Mouse (Mus musculus) cerebellum, adult 11-12 months (tissue): ENCODE measurements at regions not wholly inside any gene's neighbourhood (a gene's known extent, or its start where the extent isn't known, plus 50 kb on each side); places are given as distances from the start of the nearest gene placed in this dataset.

Source experiments
- DNase-seq: peaks from one replicate; pipeline ENCODE4 v3.0.0; 2022

GRCm38 (mm10) chr12:9091951-9092350, 62.2 kb downstream of the Ttc32 start:
- no peak for DNase-seq

- DNase-seq, result no peak
These were observed 65.3 kb downstream of the Ttc32 start for GRCm38 (mm10) chr12:9095061-9095460.

GRCm38 (mm10) chr12:9106416-9106815, 76.6 kb downstream of the Ttc32 start:
- no peak for DNase-seq

- no peak for DNase-seq
These were observed 80.0 kb downstream of the Ttc32 start for GRCm38 (mm10) chr12:9109806-9110205.

- DNase-seq, result no peak
These were observed 82.4 kb downstream of the Ttc32 start for GRCm38 (mm10) chr12:9112161-9112674.

GRCm38 (mm10) chr12:9113652-9114051, 83.9 kb downstream of the Ttc32 start:
- DNase-seq, result peak; percentile 57

- no peak for DNase-seq
These were observed 84.3 kb downstream of the Ttc32 start for GRCm38 (mm10) chr12:9114061-9114460.

- no peak for DNase-seq
These were observed 88.8 kb downstream of the Ttc32 start for GRCm38 (mm10) chr12:9118576-9118975.

- DNase-seq, result no peak
These were observed 98.2 kb downstream of the Ttc32 start for GRCm38 (mm10) chr12:9127931-9128550.

GRCm38 (mm10) chr12:9128581-9129275, 98.9 kb downstream of the Ttc32 start:
- DNase-seq, result no peak

- DNase-seq, result peak; percentile 13
These were observed 102.8 kb downstream of the Ttc32 start for GRCm38 (mm10) chr12:9132621-9133020.

- DNase-seq, result peak; percentile 85
These were observed 104.4 kb downstream of the Ttc32 start for GRCm38 (mm10) chr12:9133890-9134870.

- DNase-seq, result no peak
These were observed 121.2 kb downstream of the Ttc32 start for GRCm38 (mm10) chr12:9151001-9151400.

- no peak for DNase-seq
These were observed 121.6 kb downstream of the Ttc32 start for GRCm38 (mm10) chr12:9151426-9151825.

- DNase-seq, result no peak
These were observed 124.7 kb downstream of the Ttc32 start for GRCm38 (mm10) chr12:9154491-9154890.

- no peak for DNase-seq
These were observed 127.0 kb downstream of the Ttc32 start for GRCm38 (mm10) chr12:9156794-9157193.

GRCm38 (mm10) chr12:9158751-9159150, 129.0 kb downstream of the Ttc32 start:
- no peak for DNase-seq

- no peak for DNase-seq
These were observed 135.7 kb downstream of the Ttc32 start for GRCm38 (mm10) chr12:9165367-9165940.

GRCm38 (mm10) chr12:9166218-9166908, 136.6 kb downstream of the Ttc32 start:
- no peak for DNase-seq

- DNase-seq, result no peak
These were observed 139.2 kb downstream of the Ttc32 start for GRCm38 (mm10) chr12:9169008-9169407.

GRCm38 (mm10) chr12:9173680-9174079, 143.9 kb downstream of the Ttc32 start:
- no peak for DNase-seq

GRCm38 (mm10) chr12:9174327-9174726, 144.5 kb downstream of the Ttc32 start:
- DNase-seq, result no peak
